Mouse (Mus musculus): ENCODE measurements at regions not wholly inside any gene's neighbourhood (a gene's known extent, or its start where the extent isn't known, plus 50 kb on each side); places are given as distances from the start of the nearest gene placed in this dataset.

GRCm38 (mm10) chr14:76617447-76617846 is 60.8 kb upstream of the Serp2 start:
- DNase-seq (ENCODE audit: low spot score) (no peak), ATAC-seq (ENCODE audit: insufficient read depth, low FRiP score, low TSS enrichment) (no peak)
- Histone ChIP-seq H3K9ac (ENCODE audit: low read length) (no peak overlapping the region), H3K36me3 (ENCODE audit: control insufficient read depth, insufficient read depth, low read length) (no peaks in the 10 kb centered on the region), H3K4me3 (ENCODE audit: low read depth, low read length) (no peak overlapping the region), H3K27ac (ENCODE audit: low read depth, low read length) (no peak overlapping the region), H3K27me3 (ENCODE audit: control insufficient read depth, insufficient read depth, low read length) (no peaks in the 10 kb centered on the region), H3K9me3 (ENCODE audit: control insufficient read depth, low read length) (no peaks in the 10 kb centered on the region), H3K4me1 (ENCODE audit: control insufficient read depth, insufficient read depth, low read length) (peaks cover 3% of the 10 kb centered on the region), H3K4me2 (ENCODE audit: low read depth) (no peak overlapping the region)
- 91% methylated on average over 11 of the region's 11 CpGs for WGBS

- 39% methylated on average over 3 of the region's 3 CpGs for WGBS
- no peaks in the 10 kb centered on the region for H3K27me3 ChIP-seq (ENCODE audit: control insufficient read depth, insufficient read depth, low read length)
- H3K9ac ChIP-seq (ENCODE audit: low read length): no peak overlapping the region
Measured at GRCm38 (mm10) chr14:76616367-76616683, 59.6 kb upstream of the Serp2 start.

DNA sequence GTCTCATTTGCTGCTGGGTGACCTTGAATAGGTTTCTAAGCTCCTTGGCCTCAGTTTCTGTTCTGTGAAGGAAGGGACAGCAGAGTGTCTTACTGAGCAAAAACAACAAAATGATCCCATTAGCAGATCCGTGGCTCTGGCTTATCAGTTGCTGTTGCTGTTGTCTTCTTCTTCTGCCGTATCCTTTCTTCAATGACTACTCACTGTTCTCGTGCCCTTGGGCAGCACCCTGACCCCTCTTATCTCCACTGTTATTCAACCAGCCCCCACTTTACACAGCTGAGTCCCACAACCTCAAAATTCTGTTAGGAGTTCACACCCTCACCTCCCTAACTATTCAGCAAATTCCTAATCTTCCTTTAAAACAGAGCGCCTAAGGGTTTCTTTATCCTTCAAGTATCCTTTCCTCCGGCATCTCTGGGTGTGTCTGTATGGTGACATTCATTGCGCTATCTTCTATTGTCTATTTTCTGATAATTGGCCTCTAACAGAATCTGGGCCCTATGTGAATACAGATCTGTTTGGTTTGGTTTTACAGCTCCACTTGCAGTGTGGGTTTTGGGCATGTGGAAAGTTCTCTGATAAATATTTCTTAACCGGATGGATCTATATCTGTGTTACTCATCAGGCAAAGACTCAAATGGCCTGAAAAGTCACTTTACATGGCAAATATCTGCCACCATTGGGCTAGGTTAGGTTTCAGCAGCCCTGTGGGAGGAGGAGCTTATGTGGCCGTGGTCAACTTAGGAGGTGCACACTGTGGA is 59.1 kb upstream of the Serp2 start:
- Histone ChIP-seq H3K36me3 (ENCODE audit: control insufficient read depth, insufficient read depth, low read length) (no peaks in the 10 kb centered on the region), H3K4me1 (ENCODE audit: control insufficient read depth, insufficient read depth, low read length) (no peaks in the 10 kb centered on the region), H3K4me2 (ENCODE audit: low read depth) (no peak overlapping the region), H3K9ac (ENCODE audit: low read length) (no peak overlapping the region), H3K4me3 (ENCODE audit: low read depth, low read length) (no peak overlapping the region), H3K27me3 (ENCODE audit: control insufficient read depth, insufficient read depth, low read length) (no peaks in the 10 kb centered on the region), H3K27ac (ENCODE audit: low read depth, low read length) (no peak overlapping the region), H3K9me3 (ENCODE audit: control insufficient read depth, low read length) (no peaks in the 10 kb centered on the region)
- DNase-seq (ENCODE audit: low spot score): no peak
- WGBS: 70% methylated on average over 8 of the region's 8 CpGs
- no peak for ATAC-seq (ENCODE audit: insufficient read depth, low FRiP score, low TSS enrichment)

More at GRCm38 (mm10) chr14:76616367-76616683, 59.6 kb upstream of the Serp2 start:
- Histone ChIP-seq H3K4me1 (ENCODE audit: control insufficient read depth, insufficient read depth, low read length) (no peaks in the 10 kb centered on the region), H3K36me3 (ENCODE audit: control insufficient read depth, insufficient read depth, low read length) (no peaks in the 10 kb centered on the region), H3K4me2 (ENCODE audit: low read depth) (no peak overlapping the region), H3K27ac (ENCODE audit: low read depth, low read length) (no peak overlapping the region), H3K9me3 (ENCODE audit: control insufficient read depth, low read length) (no peaks in the 10 kb centered on the region), H3K4me3 (ENCODE audit: low read depth, low read length) (no peak overlapping the region)
- no peak for DNase-seq (ENCODE audit: low spot score)
- ATAC-seq (ENCODE audit: insufficient read depth, low FRiP score, low TSS enrichment): no peak

GRCm38 (mm10) chr14:76615182-76615581 is 58.5 kb upstream of the Serp2 start:
- WGBS: 83% methylated on average over 11 of the region's 11 CpGs
- no peaks in the 10 kb centered on the region for H3K36me3 ChIP-seq (ENCODE audit: control insufficient read depth, insufficient read depth, low read length)
- DNase-seq (ENCODE audit: low spot score) (no peak), ATAC-seq (ENCODE audit: insufficient read depth, low FRiP score, low TSS enrichment) (no peak)
- H3K4me3 ChIP-seq (ENCODE audit: low read depth, low read length): no peak overlapping the region
- H3K4me2 ChIP-seq (ENCODE audit: low read depth): no peak overlapping the region
- no peaks in the 10 kb centered on the region for H3K9me3 ChIP-seq (ENCODE audit: control insufficient read depth, low read length)
- H3K4me1 ChIP-seq (ENCODE audit: control insufficient read depth, insufficient read depth, low read length): no peaks in the 10 kb centered on the region
- no peak overlapping the region for H3K9ac ChIP-seq (ENCODE audit: low read length)
- no peaks in the 10 kb centered on the region for H3K27me3 ChIP-seq (ENCODE audit: control insufficient read depth, insufficient read depth, low read length)
- no peak overlapping the region for H3K27ac ChIP-seq (ENCODE audit: low read depth, low read length)

GRCm38 (mm10) chr14:76614682-76615081 is 58.0 kb upstream of the Serp2 start:
- WGBS: 80% methylated on average over 5 of the region's 5 CpGs
- ATAC-seq (ENCODE audit: insufficient read depth, low FRiP score, low TSS enrichment): no peak
- Histone ChIP-seq H3K9me3 (ENCODE audit: control insufficient read depth, low read length) (no peaks in the 10 kb centered on the region), H3K27me3 (ENCODE audit: control insufficient read depth, insufficient read depth, low read length) (no peaks in the 10 kb centered on the region), H3K4me2 (ENCODE audit: low read depth) (no peak overlapping the region), H3K4me1 (ENCODE audit: control insufficient read depth, insufficient read depth, low read length) (no peaks in the 10 kb centered on the region), H3K4me3 (ENCODE audit: low read depth, low read length) (no peak overlapping the region), H3K36me3 (ENCODE audit: control insufficient read depth, insufficient read depth, low read length) (no peaks in the 10 kb centered on the region), H3K27ac (ENCODE audit: low read depth, low read length) (no peak overlapping the region), H3K9ac (ENCODE audit: low read length) (no peak overlapping the region)
- DNase-seq (ENCODE audit: low spot score): no peak

- DNase-seq (ENCODE audit: low spot score): no peak
- Histone ChIP-seq H3K36me3 (ENCODE audit: control insufficient read depth, insufficient read depth, low read length) (no peaks in the 10 kb centered on the region), H3K9me3 (ENCODE audit: control insufficient read depth, low read length) (no peaks in the 10 kb centered on the region), H3K4me2 (ENCODE audit: low read depth) (no peak overlapping the region), H3K27me3 (ENCODE audit: control insufficient read depth, insufficient read depth, low read length) (no peaks in the 10 kb centered on the region), H3K4me1 (ENCODE audit: control insufficient read depth, insufficient read depth, low read length) (no peaks in the 10 kb centered on the region), H3K4me3 (ENCODE audit: low read depth, low read length) (no peak overlapping the region), H3K27ac (ENCODE audit: low read depth, low read length) (no peak overlapping the region), H3K9ac (ENCODE audit: low read length) (no peak overlapping the region)
- ATAC-seq (ENCODE audit: insufficient read depth, low FRiP score, low TSS enrichment): no peak
- WGBS: 85% methylated on average over 6 of the region's 6 CpGs
Measured at GRCm38 (mm10) chr14:76613604-76614003, 56.9 kb upstream of the Serp2 start.

- no peaks in the 10 kb centered on the region for H3K4me1 ChIP-seq (ENCODE audit: control insufficient read depth, insufficient read depth, low read length)
- no peaks in the 10 kb centered on the region for H3K36me3 ChIP-seq (ENCODE audit: control insufficient read depth, insufficient read depth, low read length)
- H3K9me3 ChIP-seq (ENCODE audit: control insufficient read depth, low read length): no peaks in the 10 kb centered on the region
- ATAC-seq (ENCODE audit: insufficient read depth, low FRiP score, low TSS enrichment) (no peak), DNase-seq (ENCODE audit: low spot score) (no peak)
- no peaks in the 10 kb centered on the region for H3K27me3 ChIP-seq (ENCODE audit: control insufficient read depth, insufficient read depth, low read length)
- H3K4me3 ChIP-seq (ENCODE audit: low read depth, low read length): no peak overlapping the region
- no peak overlapping the region for H3K4me2 ChIP-seq (ENCODE audit: low read depth)
- no peak overlapping the region for H3K27ac ChIP-seq (ENCODE audit: low read depth, low read length)
- WGBS: 54% methylated on average over 10 of the region's 11 CpGs
- no peak overlapping the region for H3K9ac ChIP-seq (ENCODE audit: low read length)
Measured at GRCm38 (mm10) chr14:76610429-76611378, 54.0 kb upstream of the Serp2 start.
